Mouse (Mus musculus) lung, postnatal 0 days (tissue): Measurements from ENCODE around the gene 1700037H04Rik.

Experiments used
- CTCF ChIP-seq: IDR thresholded peaks from 2 replicates; pipeline ENCODE4 v1.5.1; 2016; ENCODE audit warnings: antibody characterized with exemption, mild to moderate bottlenecking
- EP300 ChIP-seq: IDR thresholded peaks from 2 replicates; pipeline ENCODE4 v1.6.1; 2016; ENCODE audit warnings: antibody characterized with exemption, mild to moderate bottlenecking, control low read depth

DNA sequence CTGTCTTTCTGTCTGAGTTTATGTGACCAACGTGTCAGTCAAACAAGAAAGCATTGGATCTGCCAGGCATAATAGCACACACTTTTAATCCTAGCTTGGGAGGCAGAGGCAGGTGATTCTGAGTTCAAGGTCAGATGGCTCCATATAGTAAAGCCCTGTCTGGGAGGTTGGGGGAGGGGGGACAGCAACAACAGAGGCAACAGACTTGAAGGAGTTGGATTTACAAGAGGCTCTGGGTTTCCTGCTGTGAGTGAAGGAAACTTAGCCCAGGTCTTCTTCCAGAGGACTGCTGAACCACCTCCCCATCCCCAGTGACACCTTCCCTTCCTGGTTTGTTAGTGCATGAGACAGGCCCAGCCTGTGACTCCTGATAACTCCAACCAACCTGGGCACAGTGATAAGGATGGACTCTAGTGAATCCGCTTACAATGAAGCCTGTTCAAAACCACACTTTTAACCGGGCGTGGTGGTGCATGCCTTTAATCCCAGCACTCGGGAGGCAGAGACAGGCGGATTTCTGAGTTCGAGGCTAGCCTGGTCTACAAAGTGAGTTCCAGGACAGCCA lies 7.6 kb downstream of the 1700037H04Rik start:
- no peak for TF ChIP-seq CTCF
- TF ChIP-seq EP300 = no peak
